Mouse (Mus musculus): ENCODE results near the gene Wrap73.
A peak's percentile ranks its signal among the peaks of the same experiment; 100 is the strongest.

Gene Wrap73

GRCm38 (mm10) chr4:154140213-154141008 is 1.8 kb upstream of the Wrap73 start:
- no peak for DNase-seq

DNA sequence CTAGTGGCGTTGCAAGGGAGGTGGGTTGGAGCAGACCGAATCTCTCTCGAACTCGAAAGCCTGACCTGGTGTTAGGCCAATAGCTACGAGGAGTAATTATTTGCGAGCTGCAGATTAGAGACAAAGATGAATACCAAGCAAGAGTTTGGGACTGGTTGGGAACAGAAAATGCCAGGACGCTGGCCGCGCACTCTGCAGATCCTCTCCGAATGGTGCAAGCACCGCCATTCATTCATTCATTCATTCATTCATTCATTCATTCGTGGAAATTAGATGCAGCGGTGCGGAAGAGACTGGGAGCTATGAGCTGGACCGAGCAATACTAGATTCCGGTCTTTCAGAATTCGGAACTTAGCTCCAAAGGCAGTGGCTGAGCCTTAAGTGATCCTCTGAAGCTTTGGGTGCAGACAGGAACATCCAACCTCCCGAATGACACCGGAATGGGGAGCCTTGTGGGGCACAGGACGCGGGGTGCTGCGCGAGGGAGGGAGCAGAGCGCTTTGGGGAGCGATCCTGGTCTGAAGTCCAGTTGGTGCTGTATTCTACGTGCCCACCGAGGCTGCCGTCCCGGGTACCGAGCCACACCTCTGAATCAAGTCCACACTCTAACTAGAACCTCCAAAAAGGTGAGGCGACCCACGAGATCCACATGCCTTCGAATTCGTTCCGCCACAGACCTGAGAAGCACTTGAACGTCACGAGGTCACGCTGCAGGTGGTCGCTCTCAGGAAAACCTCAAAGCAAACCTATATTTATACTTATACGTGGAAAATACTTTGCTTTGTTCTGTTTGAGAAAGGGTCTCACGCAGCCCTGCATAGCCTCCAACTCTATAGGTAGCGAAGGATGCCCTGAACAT is 934 bp upstream of the Wrap73 start:
- DNase-seq, result no peak

DNA sequence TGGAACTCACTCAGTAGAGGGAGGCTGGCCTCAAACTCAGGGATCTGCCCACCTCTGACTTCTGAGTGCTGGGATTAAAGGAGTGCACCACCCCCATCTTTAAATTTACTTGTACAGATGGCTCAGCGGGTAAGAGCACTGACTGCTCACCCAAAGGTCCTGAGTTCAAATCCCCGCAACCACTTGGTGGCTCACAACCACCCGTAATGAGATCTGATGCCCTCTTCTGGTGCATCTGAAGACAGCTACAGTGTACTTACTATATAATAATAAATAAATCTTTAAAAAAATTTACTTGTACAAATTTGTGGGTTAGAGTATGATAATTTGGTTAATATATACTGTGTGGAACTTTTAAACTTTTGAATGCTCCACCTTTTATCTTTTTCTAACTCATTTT is 2.5 kb downstream of the Wrap73 start:
- no peak for DNase-seq

DNA sequence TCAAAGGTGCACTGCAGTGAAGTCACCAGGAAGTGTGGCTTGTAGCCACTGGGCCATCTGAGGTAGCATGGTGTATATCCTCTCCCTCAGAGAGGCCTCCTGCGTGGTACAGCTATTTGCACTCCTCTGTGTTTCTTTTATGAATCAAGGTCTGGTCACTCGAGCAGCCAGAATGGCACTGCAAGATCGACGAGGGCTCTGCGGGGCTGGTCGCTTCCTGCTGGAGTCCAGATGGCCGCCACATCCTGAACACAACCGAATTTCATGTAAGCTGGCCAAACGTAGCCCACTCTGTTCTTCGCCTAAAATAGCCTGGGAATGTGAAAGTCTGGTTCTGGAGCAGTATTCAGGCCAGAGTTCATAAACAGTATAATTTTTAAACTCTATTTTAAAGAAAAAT is 4.2 kb downstream of the Wrap73 start:
- DNase-seq, result no peak

DNA sequence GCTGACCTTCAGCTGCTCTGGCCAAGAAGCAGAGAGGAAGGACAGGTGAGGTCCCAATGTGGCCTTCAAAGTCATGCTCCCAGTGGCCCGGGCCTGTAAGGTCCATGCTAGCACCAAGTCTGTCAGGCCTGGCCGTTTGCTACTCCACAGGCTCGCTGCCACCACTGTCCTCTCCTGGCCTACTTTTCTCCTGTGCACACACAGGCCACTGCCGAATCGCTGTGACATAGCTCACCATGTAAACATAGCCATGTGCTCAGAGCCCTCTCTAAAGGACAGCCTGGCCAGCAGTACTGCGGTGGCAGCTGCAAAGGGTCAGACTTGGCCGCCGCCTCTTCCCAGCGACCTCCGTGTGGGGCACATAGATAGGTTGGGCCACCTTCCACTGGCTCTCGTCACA is 11.9 kb downstream of the Wrap73 start:
- no peak for DNase-seq

DNA sequence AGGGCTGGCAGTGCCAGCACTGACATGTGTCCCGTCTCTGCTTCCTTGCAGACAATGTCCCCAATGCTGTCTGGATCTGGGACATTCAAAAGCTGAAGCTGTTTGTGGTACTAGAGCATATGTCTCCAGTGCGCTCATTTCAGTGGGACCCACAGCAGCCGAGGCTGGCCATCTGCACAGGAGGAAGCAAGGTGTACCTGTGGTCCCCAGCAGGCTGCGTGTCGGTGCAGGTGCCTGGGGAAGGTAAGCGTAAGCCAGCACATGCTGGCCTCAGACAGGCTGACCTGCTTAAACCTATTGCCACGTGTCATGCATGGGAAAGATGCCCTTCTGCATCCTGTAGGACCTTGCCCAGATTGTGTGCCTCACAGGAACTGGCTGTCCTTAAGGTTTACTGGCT is 13.9 kb downstream of the Wrap73 start:
- no peak for DNase-seq

DNA sequence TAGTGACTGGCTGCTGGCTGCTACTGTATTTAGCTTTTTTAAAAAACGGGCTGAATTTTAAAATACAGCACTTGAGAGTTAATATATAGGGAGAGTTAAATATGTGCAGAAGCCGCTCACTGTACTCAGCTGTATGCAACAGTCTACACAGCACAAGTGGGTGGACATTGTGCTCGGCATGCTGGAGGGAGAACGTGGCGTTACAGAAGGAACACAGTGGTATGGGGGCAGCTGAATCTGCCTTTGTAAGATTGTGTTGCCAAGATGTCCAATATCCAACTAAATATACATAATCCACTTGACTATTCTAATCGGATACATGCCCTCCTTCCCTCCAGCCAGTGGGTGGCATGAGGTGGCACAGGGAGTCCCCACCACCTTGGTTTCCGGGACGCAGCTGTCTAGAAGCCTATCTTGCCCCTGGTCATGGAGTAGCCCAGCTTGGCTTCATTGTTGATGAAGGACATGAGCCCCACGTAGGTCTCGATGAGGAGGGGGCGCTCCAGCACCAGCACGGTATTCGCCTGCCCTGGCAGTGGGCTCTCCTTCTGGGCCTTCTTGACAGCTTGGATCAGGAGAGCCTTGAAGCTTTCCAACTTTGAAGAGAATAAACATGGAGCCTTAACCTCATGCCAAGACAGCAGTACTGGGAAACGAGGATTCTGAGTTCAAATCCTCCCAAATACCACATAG is 15.9 kb downstream of the Wrap73 start:
- no peak for DNase-seq

GRCm38 (mm10) chr4:154159002-154159401 is 16.8 kb downstream of the Wrap73 start:
- peak; percentile 81 for DNase-seq

GRCm38 (mm10) chr4:154159961-154160537 is 17.9 kb downstream of the Wrap73 start:
- DNase-seq, result peak; percentile 28

- peak; percentile 97 for DNase-seq
These were observed 18.6 kb downstream of the Wrap73 start, which contains the start of gene Tprgl for GRCm38 (mm10) chr4:154160538-154161390. Gene Tprgl, minus strand, starts transcription at chr4:154160666.

DNA sequence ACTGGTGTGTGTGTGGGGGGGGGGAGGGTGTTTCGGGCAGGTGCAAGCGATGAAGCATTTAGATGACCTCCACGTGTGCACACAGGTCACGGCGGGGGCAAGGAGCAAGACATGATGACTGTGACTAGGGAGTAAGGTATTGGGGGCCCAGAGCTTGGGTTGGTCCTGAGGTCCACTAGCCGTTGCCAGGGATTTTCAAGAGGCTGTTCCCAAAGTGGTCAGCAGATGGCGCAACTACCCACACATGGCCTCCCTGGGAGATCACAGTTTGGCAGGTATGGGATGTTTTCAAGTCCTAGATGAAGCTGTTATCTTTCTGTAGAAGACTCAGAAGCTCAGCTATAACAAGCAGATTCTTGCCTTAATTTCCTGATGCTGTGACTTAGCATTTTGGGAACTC is 21.1 kb downstream of the Wrap73 start:
- peak; percentile 73 for DNase-seq

DNA sequence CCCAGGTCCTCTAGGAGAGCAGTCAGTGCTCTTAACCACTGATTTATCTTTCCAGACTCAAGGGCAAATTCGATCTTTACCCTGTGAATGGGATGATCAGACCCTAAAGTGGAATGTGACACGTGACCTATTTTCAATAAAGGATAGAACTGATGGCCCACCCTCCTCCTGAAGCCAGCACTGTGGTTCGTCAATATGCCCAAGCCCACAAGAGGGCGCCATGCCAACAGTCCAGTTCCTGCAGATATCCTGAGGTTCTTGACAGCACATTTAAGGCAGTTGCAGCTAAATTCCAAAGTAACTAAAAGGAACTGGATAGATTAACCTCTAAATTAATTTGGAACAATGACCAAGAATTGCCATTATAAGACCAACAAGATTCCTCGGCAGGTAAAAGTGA is 24.9 kb downstream of the Wrap73 start:
- DNase-seq, result peak; percentile 72

DNA sequence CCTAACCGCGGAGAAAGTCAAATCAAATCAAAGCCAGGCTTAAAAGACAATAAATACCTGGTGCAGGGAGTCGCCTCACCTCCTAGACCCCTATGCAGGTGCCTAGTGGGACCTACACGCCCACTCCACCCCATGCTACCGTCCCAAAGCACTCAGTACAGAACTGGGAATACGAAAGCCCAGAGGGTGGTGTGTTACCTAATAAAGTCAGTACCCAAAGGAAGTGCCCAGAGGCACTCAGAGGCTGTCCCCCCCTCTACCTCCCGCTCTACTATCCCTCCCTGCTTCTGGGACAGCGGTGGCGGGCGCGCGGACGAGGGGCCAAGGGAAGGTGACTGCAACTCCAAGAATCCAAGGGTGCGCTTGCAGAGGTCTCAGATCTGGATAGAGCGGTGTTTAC is 27.8 kb downstream of the Wrap73 start:
- DNase-seq, result no peak

- DNase-seq, result no peak
These were observed 28.5 kb downstream of the Wrap73 start, which contains the start of gene Megf6 for GRCm38 (mm10) chr4:154170506-154171150. Gene Megf6, plus strand, starts transcription at chr4:154170730.

DNA sequence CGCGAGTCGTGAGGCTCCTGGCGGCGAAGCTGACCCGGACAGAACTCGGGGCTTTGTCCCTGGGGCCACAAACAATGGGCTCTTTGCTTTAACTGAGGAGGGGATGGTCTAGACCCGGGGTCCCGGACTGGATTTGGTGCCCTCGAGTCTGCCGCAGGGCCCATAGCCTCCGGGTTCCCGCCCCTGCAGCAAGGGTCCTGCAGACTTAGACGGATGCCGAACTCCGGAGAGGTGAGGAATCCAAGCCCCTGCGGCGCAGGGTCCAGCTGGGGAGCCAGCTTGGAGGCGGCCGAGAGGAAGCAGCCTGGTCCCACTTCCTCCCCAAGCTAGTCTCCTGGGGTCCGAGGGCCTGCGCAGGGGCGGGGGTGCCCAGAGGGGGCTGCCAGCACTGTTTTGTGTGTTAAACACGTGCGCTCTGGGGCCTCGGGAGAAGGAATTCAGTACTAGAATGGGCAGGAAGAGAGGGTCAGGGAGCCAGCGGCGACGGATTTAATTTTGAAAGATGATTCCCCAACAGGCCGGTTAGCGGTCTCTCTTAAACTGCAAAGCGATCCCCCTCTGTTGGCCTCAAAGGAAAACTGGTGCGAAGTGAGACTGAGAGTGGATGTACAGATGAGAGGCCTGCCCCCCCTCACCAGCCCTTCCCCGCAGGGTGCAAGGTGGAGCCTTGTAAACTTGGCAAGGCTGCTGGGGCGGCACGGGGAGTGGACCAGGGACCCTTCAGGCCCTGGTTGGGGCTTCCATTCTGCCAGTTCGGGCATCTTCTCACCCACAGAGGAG is 29.2 kb downstream of the Wrap73 start:
- DNase-seq, result no peak

DNA sequence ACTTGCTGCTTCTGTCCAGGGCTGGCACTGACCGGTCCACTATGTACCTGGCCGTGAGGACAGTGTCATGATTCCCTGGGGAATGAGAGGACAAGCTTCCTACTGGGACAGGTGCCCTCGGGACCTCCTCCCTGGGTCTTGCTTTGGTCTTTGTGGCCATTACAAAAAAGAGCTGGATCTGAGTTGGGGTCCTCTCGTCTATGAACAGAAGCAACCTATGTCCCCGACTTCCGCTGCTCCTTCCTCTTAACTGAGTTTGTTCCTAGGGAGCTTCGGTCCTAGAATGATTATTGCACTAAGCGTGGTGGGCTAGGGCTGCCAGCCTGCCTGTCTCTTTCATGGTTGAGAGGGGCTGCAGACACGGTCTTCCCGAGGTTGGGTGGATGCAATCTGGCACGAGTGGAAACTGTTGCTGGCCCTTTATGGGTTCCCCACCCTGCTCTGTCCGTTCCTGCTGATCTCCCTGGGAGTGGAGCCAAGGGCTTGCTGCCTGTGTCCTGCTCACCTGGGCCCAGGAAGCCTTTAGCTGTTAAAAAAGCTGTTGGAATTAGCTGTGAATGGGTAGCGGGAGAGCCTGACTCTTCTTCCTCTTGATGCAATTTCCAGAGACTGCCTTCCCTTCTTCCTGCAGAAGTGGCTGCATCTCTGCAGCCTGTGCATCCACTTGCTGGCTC is 29.9 kb downstream of the Wrap73 start:
- no peak for DNase-seq

GRCm38 (mm10) chr4:154177257-154177656 is 35.1 kb downstream of the Wrap73 start:
- DNase-seq, result no peak

DNA sequence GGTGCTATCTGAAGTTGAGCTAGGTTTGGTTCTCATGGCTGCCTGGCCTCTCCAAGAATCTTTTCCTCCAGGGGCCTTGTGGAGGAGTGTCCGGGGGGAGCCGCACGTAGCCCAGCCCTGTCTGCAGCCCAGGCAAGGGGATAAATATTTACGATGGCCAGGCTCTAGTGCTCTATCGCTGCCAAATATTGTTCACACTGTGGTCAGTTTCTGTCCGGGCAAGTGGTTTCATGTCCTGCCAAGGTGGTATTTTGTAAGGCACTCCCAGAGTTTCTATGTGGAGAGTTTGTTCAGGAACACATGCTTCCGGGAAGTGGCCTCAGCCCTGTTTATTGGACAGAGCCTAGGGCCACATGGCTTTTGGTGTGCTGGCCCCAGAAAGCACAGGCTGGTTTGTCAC is 38.8 kb downstream of the Wrap73 start:
- DNase-seq, result no peak

- no peak for DNase-seq
These were observed 41.4 kb downstream of the Wrap73 start for GRCm38 (mm10) chr4:154183566-154183965.

DNA sequence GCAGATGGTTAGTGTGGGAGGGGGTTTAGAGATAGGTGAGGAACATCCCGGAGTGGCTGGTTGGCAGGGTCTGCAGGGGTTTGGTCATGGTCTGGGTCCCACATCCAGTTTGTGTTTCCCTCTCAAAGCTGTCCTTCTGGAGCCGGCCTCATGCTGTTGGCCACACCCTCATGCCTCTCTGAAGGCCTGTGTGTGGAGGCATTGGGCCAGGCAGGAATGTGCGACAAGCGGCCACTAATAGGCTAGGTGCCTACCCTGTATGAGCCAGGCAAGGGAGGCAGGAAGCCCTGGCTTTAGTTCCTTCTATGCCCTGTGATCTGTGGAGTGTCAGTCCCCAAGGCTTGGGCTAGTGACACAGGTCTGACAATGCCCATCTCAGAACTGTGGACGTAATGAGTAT is 42.8 kb downstream of the Wrap73 start:
- no peak for DNase-seq

Data from right cerebral cortex, postnatal 14 days (tissue).